Mouse (Mus musculus): ENCODE measurements at regions not wholly inside any gene's neighbourhood (a gene's known extent, or its start where the extent isn't known, plus 50 kb on each side); places are given as distances from the start of the nearest gene placed in this dataset.
A peak's percentile ranks its signal among the peaks of the same experiment; 100 is the strongest.

DNA sequence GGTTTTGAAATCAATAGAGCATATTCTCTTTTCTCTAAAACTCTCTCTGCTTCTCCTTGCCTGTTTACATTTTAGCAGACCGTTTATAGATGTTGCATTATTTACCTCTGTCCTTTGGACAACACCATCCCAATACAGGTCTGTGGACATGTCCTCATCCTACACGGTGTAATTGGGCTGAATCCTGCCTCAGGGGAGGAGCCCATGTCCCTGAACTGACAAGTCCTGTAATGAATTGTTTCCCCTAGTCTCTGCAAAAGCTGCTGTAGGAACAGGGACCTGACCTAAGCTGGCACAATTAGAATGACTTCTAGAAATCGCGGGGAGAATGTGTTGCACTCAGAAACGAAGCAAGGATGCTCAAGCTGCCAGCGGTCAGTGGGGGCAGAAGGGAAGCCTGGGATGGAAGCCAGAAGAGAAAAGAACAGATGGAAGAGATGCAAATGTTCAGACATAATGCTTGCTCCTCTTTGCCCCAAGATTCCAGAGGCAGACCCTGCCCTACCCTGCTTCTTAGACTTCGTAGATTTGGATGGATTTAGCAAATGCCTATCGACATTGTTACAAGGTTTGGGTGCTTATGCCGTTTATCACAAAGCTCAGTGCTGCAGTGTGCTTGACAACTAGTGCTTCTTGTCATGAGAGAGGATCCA is 911.5 kb downstream of the Basp1 start:
- Histone ChIP-seq H3K36me3 (ENCODE audit: control insufficient read depth, insufficient read depth, low read length) (no peaks in the 10 kb centered on the region), H3K4me3 (ENCODE audit: low read depth, low read length) (no peak overlapping the region), H3K27ac (ENCODE audit: low read length) (no peak overlapping the region), H3K9me3 (replicated peaks; ENCODE audit: control insufficient read depth, low read length, poor library complexity, severe bottlenecking) (no peaks in the 10 kb centered on the region), H3K4me1 (ENCODE audit: control insufficient read depth, insufficient read depth, low read length) (no peaks in the 10 kb centered on the region), H3K9ac (ENCODE audit: low read depth, low read length) (no peak overlapping the region), H3K4me2 (ENCODE audit: low read length) (0 out of 2 replicates have a peak overlapping the region, but pooled peaks have one; percentile 4), H3K27me3 (ENCODE audit: control insufficient read depth, insufficient read depth, low read depth, low read length) (no peaks in the 10 kb centered on the region)
- 50% methylated on average over 9 of the region's 9 CpGs for WGBS
- ATAC-seq: no peak

DNA sequence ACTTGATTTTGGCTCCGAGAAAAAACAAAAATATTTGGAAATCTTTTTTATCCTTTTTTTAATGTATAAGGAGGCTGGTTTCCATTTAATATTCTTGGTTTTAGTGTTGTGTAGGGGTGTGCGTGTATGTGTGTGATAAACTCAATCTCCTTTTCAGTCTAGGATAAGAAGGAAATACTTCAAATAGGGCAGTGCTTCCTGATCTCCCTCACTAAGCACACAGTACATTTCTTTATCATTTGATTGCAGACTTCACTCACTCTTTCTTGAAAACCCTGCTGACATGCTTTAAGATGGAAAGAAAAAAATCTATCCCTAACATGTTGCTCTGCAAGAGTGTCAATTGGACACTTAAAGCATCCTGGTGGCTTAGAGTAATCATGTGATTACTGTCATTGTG is 927.3 kb downstream of the Basp1 start:
- no peak for ATAC-seq
- no peak overlapping the region for H3K27ac ChIP-seq (ENCODE audit: low read length)
- no peaks in the 10 kb centered on the region for H3K27me3 ChIP-seq (ENCODE audit: control insufficient read depth, insufficient read depth, low read depth, low read length)
- WGBS: 88% methylated on average over 2 of the region's 2 CpGs
- no peak overlapping the region for H3K4me2 ChIP-seq (ENCODE audit: low read length)
- H3K4me1 ChIP-seq (ENCODE audit: control insufficient read depth, insufficient read depth, low read length): no peaks in the 10 kb centered on the region
- H3K9ac ChIP-seq (ENCODE audit: low read depth, low read length): no peak overlapping the region
- H3K36me3 ChIP-seq (ENCODE audit: control insufficient read depth, insufficient read depth, low read length): no peaks in the 10 kb centered on the region
- no peak overlapping the region for H3K4me3 ChIP-seq (ENCODE audit: low read depth, low read length)
- no peaks in the 10 kb centered on the region for H3K9me3 ChIP-seq (replicated peaks; ENCODE audit: control insufficient read depth, low read length, poor library complexity, severe bottlenecking)

DNA sequence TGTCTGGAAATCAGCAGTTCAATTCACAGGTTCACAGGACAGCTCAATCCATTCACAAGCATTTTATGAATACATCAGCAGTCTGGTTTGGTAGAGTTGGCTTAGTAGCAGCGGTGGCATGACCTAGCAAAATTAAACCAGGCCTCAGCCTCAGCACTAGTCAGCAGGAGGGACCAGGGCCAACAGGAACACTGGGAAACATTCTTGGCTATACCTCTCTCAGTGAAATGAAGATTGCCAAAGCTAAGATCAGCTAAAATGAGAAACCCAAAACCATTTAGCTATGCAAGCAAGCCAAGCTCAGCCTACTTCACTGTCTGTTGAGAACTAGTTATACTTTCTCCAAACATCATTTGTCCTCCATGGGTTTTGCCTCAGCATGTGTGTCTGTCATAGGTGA is 945.3 kb downstream of the Basp1 start:
- Histone ChIP-seq H3K36me3 (ENCODE audit: control insufficient read depth, insufficient read depth, low read length) (no peaks in the 10 kb centered on the region), H3K27me3 (ENCODE audit: control insufficient read depth, insufficient read depth, low read depth, low read length) (no peaks in the 10 kb centered on the region), H3K4me3 (ENCODE audit: low read depth, low read length) (no peak overlapping the region), H3K9ac (ENCODE audit: low read depth, low read length) (no peak overlapping the region), H3K4me2 (ENCODE audit: low read length) (no peak overlapping the region), H3K4me1 (ENCODE audit: control insufficient read depth, insufficient read depth, low read length) (no peaks in the 10 kb centered on the region), H3K27ac (ENCODE audit: low read length) (no peak overlapping the region), H3K9me3 (replicated peaks; ENCODE audit: control insufficient read depth, low read length, poor library complexity, severe bottlenecking) (no peaks in the 10 kb centered on the region)
- WGBS: 75% methylated on average over 1 of the region's 1 CpGs
- no peak for ATAC-seq

DNA sequence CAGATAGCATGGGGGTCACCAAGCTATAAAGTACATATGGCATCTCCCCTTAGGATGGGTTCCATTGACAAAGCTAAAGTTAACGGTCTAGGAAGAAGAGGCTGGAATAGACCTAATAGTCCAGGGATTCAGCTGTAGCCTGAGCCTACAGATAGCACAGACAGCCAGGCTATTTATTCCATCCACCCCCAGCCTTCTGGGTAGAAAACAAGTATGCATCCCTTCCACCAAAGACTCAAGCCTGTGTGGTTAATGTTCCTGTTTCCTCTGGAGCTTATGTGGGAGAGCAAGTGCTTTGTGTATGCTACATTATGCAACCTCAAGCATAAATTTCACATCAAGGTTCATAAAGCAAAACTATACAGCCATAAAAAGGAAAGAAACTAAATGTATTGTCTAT is 955.8 kb downstream of the Basp1 start:
- no peak overlapping the region for H3K27ac ChIP-seq (ENCODE audit: low read length)
- H3K27me3 ChIP-seq (ENCODE audit: control insufficient read depth, insufficient read depth, low read depth, low read length): no peaks in the 10 kb centered on the region
- no peak overlapping the region for H3K4me2 ChIP-seq (ENCODE audit: low read length)
- H3K9me3 ChIP-seq (replicated peaks; ENCODE audit: control insufficient read depth, low read length, poor library complexity, severe bottlenecking): no peaks in the 10 kb centered on the region
- 79% methylated on average over 1 of the region's 1 CpGs for WGBS
- no peak for ATAC-seq
- H3K36me3 ChIP-seq (ENCODE audit: control insufficient read depth, insufficient read depth, low read length): no peaks in the 10 kb centered on the region
- H3K4me1 ChIP-seq (ENCODE audit: control insufficient read depth, insufficient read depth, low read length): no peaks in the 10 kb centered on the region
- H3K4me3 ChIP-seq (ENCODE audit: low read depth, low read length): no peak overlapping the region
- H3K9ac ChIP-seq (ENCODE audit: low read depth, low read length): no peak overlapping the region

DNA sequence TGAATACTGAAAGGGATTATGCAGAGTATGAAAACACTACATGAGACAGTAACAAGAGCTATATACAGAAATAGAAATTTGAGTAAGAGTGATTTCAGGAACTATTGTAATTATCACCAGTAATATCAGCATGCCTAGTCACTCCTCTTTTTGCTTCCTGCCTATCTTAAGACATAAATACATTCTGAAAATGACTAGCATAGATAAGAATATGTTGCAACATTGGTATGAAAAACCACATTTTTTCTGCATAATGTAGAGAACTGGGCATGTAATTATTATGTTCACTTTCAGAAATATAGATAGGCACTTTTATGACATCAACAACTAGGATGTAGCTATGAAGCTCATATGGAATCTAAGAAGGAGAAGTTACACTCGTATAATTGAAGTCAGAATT is 980.5 kb downstream of the Basp1 start:
- H3K4me3 ChIP-seq (ENCODE audit: low read depth, low read length): no peak overlapping the region
- ATAC-seq: no peak
- no peaks in the 10 kb centered on the region for H3K27me3 ChIP-seq (ENCODE audit: control insufficient read depth, insufficient read depth, low read depth, low read length)
- no peak overlapping the region for H3K27ac ChIP-seq (ENCODE audit: low read length)
- no peaks in the 10 kb centered on the region for H3K4me1 ChIP-seq (ENCODE audit: control insufficient read depth, insufficient read depth, low read length)
- no peak overlapping the region for H3K9ac ChIP-seq (ENCODE audit: low read depth, low read length)
- no peaks in the 10 kb centered on the region for H3K36me3 ChIP-seq (ENCODE audit: control insufficient read depth, insufficient read depth, low read length)
- no peaks in the 10 kb centered on the region for H3K9me3 ChIP-seq (replicated peaks; ENCODE audit: control insufficient read depth, low read length, poor library complexity, severe bottlenecking)
- WGBS: 87% methylated on average over 1 of the region's 1 CpGs
- no peak overlapping the region for H3K4me2 ChIP-seq (ENCODE audit: low read length)

DNA sequence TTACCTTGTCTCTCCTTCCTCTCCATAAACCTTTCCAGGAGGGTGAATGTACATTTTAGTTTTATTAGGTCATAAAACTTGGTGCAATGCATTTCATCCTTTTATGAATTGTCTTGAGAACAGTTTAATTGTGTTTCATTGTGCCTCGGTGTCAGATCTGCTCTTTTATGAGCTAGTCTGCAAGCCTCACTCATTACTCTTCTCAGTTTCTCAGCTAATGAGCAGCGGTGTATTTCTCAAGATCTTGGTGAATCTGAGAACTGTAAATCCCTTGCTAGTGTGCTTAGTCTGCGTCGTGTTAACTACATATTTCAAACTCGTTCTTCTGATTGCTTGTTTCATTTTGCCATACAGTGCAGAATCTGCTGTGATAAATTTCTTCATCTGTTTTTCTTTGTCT is 984.4 kb downstream of the Basp1 start:
- no peak overlapping the region for H3K9ac ChIP-seq (ENCODE audit: low read depth, low read length)
- no peak for ATAC-seq
- WGBS: 85% methylated on average over 5 of the region's 5 CpGs

DNA sequence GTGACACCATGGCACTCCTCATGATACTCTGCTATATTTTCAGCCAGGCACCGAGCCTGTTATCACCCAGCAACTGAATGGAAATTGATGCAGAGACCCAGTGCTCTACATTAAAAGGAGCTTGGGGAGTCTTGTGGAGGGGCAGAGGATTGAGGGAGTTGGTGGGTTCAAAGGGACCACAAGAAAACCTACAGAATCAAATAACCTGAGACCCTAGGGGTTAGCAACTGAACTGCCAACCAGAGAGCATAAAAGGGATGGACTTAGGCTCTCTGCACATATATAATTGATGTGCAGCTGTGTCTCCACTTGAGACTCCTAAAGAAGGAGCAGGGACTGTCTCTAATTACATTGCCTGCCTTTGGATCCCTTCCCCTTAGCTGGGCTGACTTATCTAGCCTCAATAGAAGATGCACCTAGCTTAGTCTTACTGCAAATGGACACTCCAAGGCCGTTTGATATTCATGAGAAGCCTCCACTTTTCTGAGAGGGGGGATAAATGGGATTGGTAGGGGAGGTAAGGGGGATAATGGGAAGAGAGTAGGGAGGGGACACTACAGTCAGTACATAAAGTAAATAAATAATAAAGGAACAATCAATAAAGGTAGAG is 991.1 kb downstream of the Basp1 start:
- H3K9ac ChIP-seq (ENCODE audit: low read depth, low read length): no peak overlapping the region
- no peak for ATAC-seq

More for the DNA sequence above, 984.4 kb downstream of the Basp1 start:
- no peaks in the 10 kb centered on the region for H3K36me3 ChIP-seq (ENCODE audit: control insufficient read depth, insufficient read depth, low read length)
- no peaks in the 10 kb centered on the region for H3K27me3 ChIP-seq (ENCODE audit: control insufficient read depth, insufficient read depth, low read depth, low read length)
- H3K4me1 ChIP-seq (ENCODE audit: control insufficient read depth, insufficient read depth, low read length): no peaks in the 10 kb centered on the region
- no peak overlapping the region for H3K4me2 ChIP-seq (ENCODE audit: low read length)
- H3K9me3 ChIP-seq (replicated peaks; ENCODE audit: control insufficient read depth, low read length, poor library complexity, severe bottlenecking): no peaks in the 10 kb centered on the region
- H3K27ac ChIP-seq (ENCODE audit: low read length): no peak overlapping the region
- no peak overlapping the region for H3K4me3 ChIP-seq (ENCODE audit: low read depth, low read length)

DNA sequence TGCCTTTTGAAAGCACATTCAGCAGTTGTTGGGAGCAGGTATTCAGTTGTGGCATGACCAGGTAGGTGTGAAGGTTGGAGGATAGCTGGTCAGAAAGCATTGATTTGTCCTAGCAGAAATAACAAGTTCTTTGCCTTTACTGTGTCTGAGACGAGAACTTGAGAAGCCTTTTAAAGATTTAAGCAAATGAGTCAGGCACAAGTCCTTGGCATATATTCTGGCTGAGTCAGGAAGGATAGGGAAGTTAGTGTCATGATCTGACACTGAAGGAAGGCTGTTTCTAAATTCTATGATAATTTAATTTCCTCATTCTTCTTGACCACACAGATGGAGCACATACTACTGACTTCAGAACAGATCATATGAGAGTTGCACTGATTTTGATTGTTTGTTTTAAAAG is 993.8 kb downstream of the Basp1 start:
- H3K36me3 ChIP-seq (ENCODE audit: control insufficient read depth, insufficient read depth, low read length): no peaks in the 10 kb centered on the region
- H3K27ac ChIP-seq (ENCODE audit: low read length): no peak overlapping the region
- H3K4me2 ChIP-seq (ENCODE audit: low read length): no peak overlapping the region
- no peak overlapping the region for H3K9ac ChIP-seq (ENCODE audit: low read depth, low read length)
- H3K27me3 ChIP-seq (ENCODE audit: control insufficient read depth, insufficient read depth, low read depth, low read length): no peaks in the 10 kb centered on the region
- ATAC-seq: no peak
- no peak overlapping the region for H3K4me3 ChIP-seq (ENCODE audit: low read depth, low read length)
- H3K4me1 ChIP-seq (ENCODE audit: control insufficient read depth, insufficient read depth, low read length): no peaks in the 10 kb centered on the region
- WGBS: 81% methylated on average over 1 of the region's 1 CpGs
- no peaks in the 10 kb centered on the region for H3K9me3 ChIP-seq (replicated peaks; ENCODE audit: control insufficient read depth, low read length, poor library complexity, severe bottlenecking)

More for the DNA sequence above, 991.1 kb downstream of the Basp1 start:
- Histone ChIP-seq H3K4me3 (ENCODE audit: low read depth, low read length) (no peak overlapping the region), H3K9me3 (replicated peaks; ENCODE audit: control insufficient read depth, low read length, poor library complexity, severe bottlenecking) (no peaks in the 10 kb centered on the region), H3K4me1 (ENCODE audit: control insufficient read depth, insufficient read depth, low read length) (no peaks in the 10 kb centered on the region), H3K36me3 (ENCODE audit: control insufficient read depth, insufficient read depth, low read length) (no peaks in the 10 kb centered on the region), H3K4me2 (ENCODE audit: low read length) (no peak overlapping the region), H3K27me3 (ENCODE audit: control insufficient read depth, insufficient read depth, low read depth, low read length) (no peaks in the 10 kb centered on the region), H3K27ac (ENCODE audit: low read length) (no peak overlapping the region)
- 53% methylated on average over 2 of the region's 2 CpGs for WGBS

DNA sequence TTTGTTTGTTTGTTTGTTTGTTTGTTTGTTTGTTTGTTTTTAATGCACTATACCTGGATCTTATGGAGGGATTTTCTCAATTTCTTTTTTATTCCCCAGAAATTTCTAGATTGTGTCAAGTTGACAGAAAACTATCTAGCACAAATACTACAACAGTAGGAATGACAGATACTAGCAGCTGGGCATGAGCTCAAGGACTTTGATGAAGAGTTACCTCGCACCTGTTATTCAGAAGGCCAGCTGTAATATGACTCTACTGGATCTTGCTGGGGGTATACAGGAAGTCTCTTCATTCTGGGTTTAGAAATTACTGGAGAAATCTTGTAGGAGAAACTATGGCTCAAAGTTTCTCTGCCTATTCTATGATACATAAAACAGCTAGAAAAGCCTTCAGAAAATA is 994.4 kb downstream of the Basp1 start:
- H3K27me3 ChIP-seq (ENCODE audit: control insufficient read depth, insufficient read depth, low read depth, low read length): no peaks in the 10 kb centered on the region
- no peaks in the 10 kb centered on the region for H3K9me3 ChIP-seq (replicated peaks; ENCODE audit: control insufficient read depth, low read length, poor library complexity, severe bottlenecking)
- no peak overlapping the region for H3K27ac ChIP-seq (ENCODE audit: low read length)
- no peak overlapping the region for H3K4me2 ChIP-seq (ENCODE audit: low read length)
- WGBS: 83% methylated on average over 1 of the region's 1 CpGs
- no peaks in the 10 kb centered on the region for H3K4me1 ChIP-seq (ENCODE audit: control insufficient read depth, insufficient read depth, low read length)
- no peak overlapping the region for H3K9ac ChIP-seq (ENCODE audit: low read depth, low read length)
- H3K4me3 ChIP-seq (ENCODE audit: low read depth, low read length): no peak overlapping the region
- ATAC-seq: no peak
- no peaks in the 10 kb centered on the region for H3K36me3 ChIP-seq (ENCODE audit: control insufficient read depth, insufficient read depth, low read length)
